Mouse (Mus musculus) forebrain, embryonic 13.5 days (tissue): ENCODE data around the gene Cd200r3. TPM values are rescaled to one million over a fixed set of nuclear protein-coding genes. Genes with fewer than 3 reads are reported as not detected.

Experiments
- ATAC-seq: fragments of 200-750 bp; cut with Nextera tagmentation; 2 replicates; pipeline ENCODE4 v1.8.0; 2017
- H3K27ac ChIP-seq: fragments of 300-500 bp; sonication (generic); 2 replicates; pipeline ENCODE4 v1.5.1; 2015; ENCODE audit warnings: inconsistent platforms, mild to moderate bottlenecking, moderate library complexity
- H3K27me3 ChIP-seq: fragments of 300-500 bp; sonication (generic); 2 replicates; pipeline ENCODE4 v1.6.1; 2015; ENCODE audit warnings: mild to moderate bottlenecking, inconsistent platforms
- H3K36me3 ChIP-seq: fragments of 300-500 bp; sonication (generic); 2 replicates; pipeline ENCODE4 v1.6.1; 2015; ENCODE audit warnings: mild to moderate bottlenecking, inconsistent platforms; ENCODE audit not compliant: poor library complexity, severe bottlenecking
- H3K4me1 ChIP-seq: fragments of 300-500 bp; sonication (generic); 2 replicates; pipeline ENCODE4 v1.6.1; 2015; ENCODE audit warnings: inconsistent platforms
- H3K4me2 ChIP-seq: fragments of 300-500 bp; sonication (generic); 2 replicates; pipeline ENCODE4 v1.6.1; 2015; ENCODE audit warnings: inconsistent platforms, mild to moderate bottlenecking, moderate library complexity
- H3K4me3 ChIP-seq: fragments of 300-500 bp; sonication (generic); 2 replicates; pipeline ENCODE4 v1.5.1; 2015; ENCODE audit warnings: mild to moderate bottlenecking, inconsistent platforms
- H3K9ac ChIP-seq: fragments of 300-500 bp; sonication (generic); 2 replicates; pipeline ENCODE4 v1.6.1; 2015; ENCODE audit warnings: mild to moderate bottlenecking, inconsistent platforms
- H3K9me3 ChIP-seq: fragments of 300-500 bp; sonication (generic); replicated peaks from 2 replicates; pipeline ENCODE4 v1.6.1; 2016; ENCODE audit warnings: inconsistent platforms
- WGBS: fragments of 180-500 bp; shearing (Covaris S2); methylation state at CpG from one replicate; pipeline ENCODE4 v1.1.7; 2015; 5-methylcytosine and 5-hydroxymethylcytosine counted together
- polyA plus RNA-seq: library from polyadenylated mRNA; unstranded; fragments of >200 nt; fragmentation: Nextera tagmentation; extraction: Ambion mirVana; gene quantifications from 2 replicates; pipeline ENCODE4 v1.2.1, GENCODE M21; 2015

Cd200r3 gene
- not detected in 2 replicates for polyA plus RNA-seq

GRCm38 (mm10) chr16:44943468-44943867 lies at the start of gene Cd200r3:
Gene Cd200r3 (plus strand): TSS chr16:44943678.
- Histone ChIP-seq H3K27me3 (no peaks in the 10 kb centered on the region), H3K9me3 (no peaks in the 10 kb centered on the region), H3K36me3 (no peaks in the 10 kb centered on the region), H3K4me1 (no peaks in the 10 kb centered on the region), H3K9ac (no peak within 1 kb of the TSS), H3K4me3 (no peak within 1 kb of the TSS), H3K27ac (no peak within 1 kb of the TSS), H3K4me2 (no peak within 1 kb of the TSS)
- no peak for ATAC-seq
- 73% methylated on average over 3 of the region's 3 CpGs for WGBS

- Histone ChIP-seq H3K27me3 (no peaks in the 10 kb centered on the region), H3K4me3 (no peak overlapping the region), H3K36me3 (no peaks in the 10 kb centered on the region), H3K27ac (no peak overlapping the region), H3K4me1 (no peaks in the 10 kb centered on the region), H3K9me3 (no peaks in the 10 kb centered on the region), H3K9ac (no peak overlapping the region), H3K4me2 (no peak overlapping the region)
- WGBS, result 91% methylated on average over 1 of the region's 1 CpGs
- no peak for ATAC-seq
These were observed 11.5 kb upstream of the Cd200r3 start for GRCm38 (mm10) chr16:44932016-44932415.

GRCm38 (mm10) chr16:44951360-44952114 lies 8.1 kb downstream of the Cd200r3 start:
- Histone ChIP-seq H3K4me1 (no peaks in the 10 kb centered on the region), H3K4me3 (no peak overlapping the region), H3K9me3 (no peaks in the 10 kb centered on the region), H3K4me2 (no peak overlapping the region), H3K9ac (no peak overlapping the region), H3K27me3 (no peaks in the 10 kb centered on the region), H3K27ac (no peak overlapping the region), H3K36me3 (no peaks in the 10 kb centered on the region)
- 82% methylated on average over 4 of the region's 4 CpGs for WGBS
- no peak for ATAC-seq

- Histone ChIP-seq H3K9ac (no peak overlapping the region), H3K36me3 (no peaks in the 10 kb centered on the region), H3K27ac (no peak overlapping the region), H3K4me1 (no peaks in the 10 kb centered on the region), H3K4me2 (no peak overlapping the region), H3K4me3 (no peak overlapping the region), H3K27me3 (no peaks in the 10 kb centered on the region), H3K9me3 (no peaks in the 10 kb centered on the region)
- 78% methylated on average over 2 of the region's 2 CpGs for whole genome bisulfite sequencing
- ATAC-seq, result no peak
These were observed 18.8 kb downstream of the Cd200r3 start for GRCm38 (mm10) chr16:44962296-44962695.

- no peak for ATAC-seq
- no peaks in the 10 kb centered on the region for H3K36me3 ChIP-seq
- 90% methylated on average over 2 of the region's 2 CpGs for WGBS
These were observed 19.3 kb downstream of the Cd200r3 start for GRCm38 (mm10) chr16:44962777-44963176.

GRCm38 (mm10) chr16:44964526-44965374 lies 21.3 kb downstream of the Cd200r3 start:
- H3K4me3 ChIP-seq, result no peak overlapping the region
- no peak for ATAC-seq
- no peaks in the 10 kb centered on the region for H3K9me3 ChIP-seq
- WGBS, result 92% methylated on average over 6 of the region's 6 CpGs
- H3K36me3 ChIP-seq, result no peaks in the 10 kb centered on the region
- H3K27ac ChIP-seq, result no peak overlapping the region
- H3K4me2 ChIP-seq, result no peak overlapping the region
- H3K27me3 ChIP-seq, result no peaks in the 10 kb centered on the region
- no peaks in the 10 kb centered on the region for H3K4me1 ChIP-seq
- H3K9ac ChIP-seq, result no peak overlapping the region

More at GRCm38 (mm10) chr16:44962777-44963176, 19.3 kb downstream of the Cd200r3 start:
- Histone ChIP-seq H3K4me3 (no peak overlapping the region), H3K9me3 (no peaks in the 10 kb centered on the region), H3K9ac (no peak overlapping the region), H3K4me2 (no peak overlapping the region), H3K4me1 (no peaks in the 10 kb centered on the region), H3K27ac (no peak overlapping the region), H3K27me3 (no peaks in the 10 kb centered on the region)

GRCm38 (mm10) chr16:44965428-44965827 lies 21.9 kb downstream of the Cd200r3 start:
- no peaks in the 10 kb centered on the region for H3K36me3 ChIP-seq
- H3K9me3 ChIP-seq, result no peaks in the 10 kb centered on the region
- H3K4me2 ChIP-seq, result no peak overlapping the region
- 93% methylated on average over 8 of the region's 8 CpGs for WGBS
- no peak overlapping the region for H3K27ac ChIP-seq
- H3K4me1 ChIP-seq, result no peaks in the 10 kb centered on the region
- no peak overlapping the region for H3K4me3 ChIP-seq
- no peak for ATAC-seq
- no peaks in the 10 kb centered on the region for H3K27me3 ChIP-seq
- H3K9ac ChIP-seq, result no peak overlapping the region

- Histone ChIP-seq H3K4me1 (no peaks in the 10 kb centered on the region), H3K4me2 (no peak overlapping the region), H3K9me3 (no peaks in the 10 kb centered on the region), H3K36me3 (no peaks in the 10 kb centered on the region), H3K27me3 (no peaks in the 10 kb centered on the region), H3K27ac (no peak overlapping the region), H3K4me3 (no peak overlapping the region), H3K9ac (no peak overlapping the region)
- ATAC-seq, result no peak
- WGBS, result 79% methylated on average over 3 of the region's 3 CpGs
These were observed 22.4 kb downstream of the Cd200r3 start for GRCm38 (mm10) chr16:44965890-44966289.

GRCm38 (mm10) chr16:44966891-44967290 lies 23.4 kb downstream of the Cd200r3 start:
- no peaks in the 10 kb centered on the region for H3K4me1 ChIP-seq
- no peak overlapping the region for H3K4me2 ChIP-seq
- H3K27me3 ChIP-seq, result no peaks in the 10 kb centered on the region
- ATAC-seq, result no peak
- H3K27ac ChIP-seq, result no peak overlapping the region
- WGBS, result 91% methylated on average over 4 of the region's 4 CpGs
- H3K9ac ChIP-seq, result no peak overlapping the region
- H3K4me3 ChIP-seq, result no peak overlapping the region
- H3K9me3 ChIP-seq, result no peaks in the 10 kb centered on the region
- no peaks in the 10 kb centered on the region for H3K36me3 ChIP-seq

- H3K27me3 ChIP-seq, result no peaks in the 10 kb centered on the region
- no peak overlapping the region for H3K4me2 ChIP-seq
- H3K4me3 ChIP-seq, result no peak overlapping the region
- no peaks in the 10 kb centered on the region for H3K9me3 ChIP-seq
- 92% methylated on average over 3 of the region's 3 CpGs for WGBS
- H3K9ac ChIP-seq, result no peak overlapping the region
- H3K27ac ChIP-seq, result no peak overlapping the region
- H3K36me3 ChIP-seq, result no peaks in the 10 kb centered on the region
- ATAC-seq, result no peak
- H3K4me1 ChIP-seq, result no peaks in the 10 kb centered on the region
These were observed 24.6 kb downstream of the Cd200r3 start for GRCm38 (mm10) chr16:44968113-44968512.

GRCm38 (mm10) chr16:44970925-44971324 lies 27.4 kb downstream of the Cd200r3 start:
- no peak overlapping the region for H3K4me2 ChIP-seq
- H3K27ac ChIP-seq, result no peak overlapping the region
- no peaks in the 10 kb centered on the region for H3K4me1 ChIP-seq
- H3K9ac ChIP-seq, result no peak overlapping the region
- ATAC-seq, result no peak
- H3K36me3 ChIP-seq, result no peaks in the 10 kb centered on the region
- WGBS, result 85% methylated on average over 4 of the region's 4 CpGs
- no peak overlapping the region for H3K4me3 ChIP-seq
- H3K9me3 ChIP-seq, result no peaks in the 10 kb centered on the region
- H3K27me3 ChIP-seq, result no peaks in the 10 kb centered on the region

GRCm38 (mm10) chr16:44974042-44974441 lies 30.6 kb downstream of the Cd200r3 start:
- no peaks in the 10 kb centered on the region for H3K9me3 ChIP-seq
- no peaks in the 10 kb centered on the region for H3K36me3 ChIP-seq
- no peaks in the 10 kb centered on the region for H3K4me1 ChIP-seq
- H3K4me2 ChIP-seq, result no peak overlapping the region
- no peak for ATAC-seq
- H3K27me3 ChIP-seq, result no peaks in the 10 kb centered on the region
- 71% methylated on average over 2 of the region's 2 CpGs for WGBS
- no peak overlapping the region for H3K4me3 ChIP-seq
- H3K27ac ChIP-seq, result no peak overlapping the region
- H3K9ac ChIP-seq, result no peak overlapping the region
